Mouse (Mus musculus) heart, adult 18-20 months (tissue): ENCODE data around the gene Olfr1208. TPM values are rescaled to one million over a fixed set of nuclear protein-coding genes. Genes with fewer than 3 reads are reported as not detected.

ENCODE experiments used
- DNase-seq, 2 experiments: peaks; one replicate each; pipeline ENCODE4 v3.0.0; 2021 to 2022; ENCODE audit warnings: mixed read lengths in 1 of 2
- long read RNA-seq, 2 experiments: library from polyadenylated mRNA; stranded (forward); transcript quantifications; one replicate each; pipeline ENCODE4 v2.0.0; 2021
- total RNA-seq, 2 experiments: library from RNA; stranded (reverse); gene quantifications; 2 replicates each; pipeline ENCODE4 v1.2.3; 2021

The Olfr1208 gene
- not detected for total RNA-seq
- long read RNA-seq, experiment 1 = 0 reads
- long read RNA-seq, experiment 2 = 0 reads

DNA sequence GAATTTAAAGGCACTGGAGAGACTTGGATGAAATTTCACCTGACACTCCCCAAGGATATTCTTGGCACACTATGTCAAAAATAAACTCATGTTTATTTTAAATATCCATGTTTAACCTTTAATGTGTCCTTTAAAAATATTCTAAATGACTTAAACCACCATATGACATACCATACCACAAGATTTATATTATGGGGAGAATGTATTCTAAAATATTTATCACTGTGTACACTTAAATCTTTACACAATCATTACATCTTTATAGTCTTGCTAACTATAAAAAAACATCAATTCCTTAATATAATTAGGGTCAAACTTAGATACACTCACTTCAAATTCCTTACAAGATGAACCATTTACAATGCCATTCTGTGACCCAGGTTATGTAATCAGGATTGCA lies at the start of gene Olfr1208:
Gene Olfr1208 (minus strand): TSS at position 101 of the 400 bp plus-strand sequence.
- DNase-seq = no peak

DNA sequence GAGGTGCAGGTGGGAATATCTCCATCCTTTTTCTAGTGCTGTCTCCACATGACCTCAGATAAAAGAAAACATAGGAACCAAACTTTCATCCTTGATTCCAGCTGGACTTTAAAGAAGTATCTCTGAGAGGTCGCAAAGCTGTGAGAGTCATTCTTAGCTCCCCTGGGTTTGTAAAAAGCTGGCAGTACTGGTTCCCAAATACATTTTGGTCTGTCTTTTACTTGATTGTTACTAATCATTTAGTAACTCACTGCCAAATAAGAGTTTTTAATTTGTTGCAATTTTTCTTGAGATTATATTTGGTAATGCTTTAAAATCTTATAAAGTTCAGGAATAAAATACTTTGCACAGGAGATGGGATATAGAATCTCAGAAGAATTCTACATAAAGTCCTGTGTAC lies 35.9 kb upstream of the Olfr1208 start, which contains the start of gene Olfr1211:
Gene Olfr1211 (minus strand): TSS at position 101 of the 400 bp plus-strand sequence.
- DNase-seq = no peak

DNA sequence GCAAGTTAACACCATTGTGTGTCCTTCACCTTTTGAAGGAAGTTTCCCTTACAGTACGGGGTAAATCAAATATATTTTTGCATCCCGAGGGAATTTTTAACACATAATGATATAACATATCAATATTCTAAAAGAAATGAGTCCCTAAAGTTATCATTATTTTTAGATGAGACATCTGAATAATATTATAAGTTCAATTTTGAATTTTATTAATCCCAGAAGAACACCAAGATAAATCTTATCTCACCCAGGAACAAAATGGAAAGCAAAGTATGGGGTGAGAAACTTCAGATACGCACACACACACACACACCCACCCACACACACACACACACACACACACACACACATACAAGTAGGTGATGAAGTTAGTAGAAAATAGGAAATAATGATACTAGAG lies 12.9 kb upstream of the Olfr1208 start, which contains the start of gene Olfr1209:
Gene Olfr1209 (minus strand): TSS at position 101 of the 400 bp plus-strand sequence.
- DNase-seq = no peak

DNA sequence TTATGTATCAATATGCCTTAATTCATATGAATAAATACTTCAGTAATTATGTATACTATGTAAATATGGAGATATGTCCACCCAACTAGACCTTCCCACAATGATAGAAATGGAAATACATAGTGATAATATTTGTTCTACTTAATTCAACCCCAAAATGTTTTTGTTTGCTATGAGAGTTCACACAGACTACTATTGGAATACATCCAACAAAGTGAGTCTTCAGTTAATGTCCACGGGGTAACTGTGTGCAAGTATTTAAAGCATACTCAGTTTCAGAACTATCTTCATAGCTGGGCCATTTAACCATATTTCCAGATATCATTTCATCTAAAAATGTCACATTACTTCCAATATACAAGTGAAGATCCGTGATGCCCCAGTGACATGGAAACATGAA lies 39.2 kb downstream of the Olfr1208 start, which contains the start of gene Olfr1206:
Gene Olfr1206 (plus strand): TSS at position 301 of the 400 bp plus-strand sequence.
- DNase-seq = no peak

DNA sequence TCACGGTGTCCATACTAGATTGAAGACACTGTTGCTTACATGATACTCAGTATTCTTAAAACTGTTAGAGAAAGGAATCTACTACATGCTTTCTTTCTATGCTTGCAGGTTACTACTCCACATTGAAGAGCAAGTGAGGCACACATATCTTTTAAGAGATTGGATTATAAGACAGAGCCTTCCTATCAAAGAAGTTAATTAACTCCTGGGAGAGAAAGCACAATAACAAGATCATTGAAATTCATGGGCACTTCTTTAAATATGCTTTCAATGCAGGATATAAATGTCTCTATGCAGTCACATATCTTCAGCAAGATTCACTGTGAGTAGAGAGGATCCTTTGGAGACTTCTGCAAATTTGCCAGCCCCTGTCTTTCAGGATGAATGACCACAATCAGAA lies 53.1 kb downstream of the Olfr1208 start, which contains the start of gene Olfr1204:
Gene Olfr1204 (plus strand): TSS at position 301 of the 400 bp plus-strand sequence.
- DNase-seq = no peak

Other genes starting within 250 kb of the Olfr1208 start
- not detected for gene Olfr1193, start 226.7 kb downstream of the Olfr1208 start, total RNA-seq
- gene Olfr1195, start 213.1 kb downstream of the Olfr1208 start, total RNA-seq = not detected
- not detected for gene Olfr1196, start 197.7 kb downstream of the Olfr1208 start, total RNA-seq
- not detected for gene Olfr1197, start 169.9 kb downstream of the Olfr1208 start, total RNA-seq
- not detected for gene Olfr1198, start 150.9 kb downstream of the Olfr1208 start, total RNA-seq
- gene Olfr1199, start 141.8 kb downstream of the Olfr1208 start, total RNA-seq = not detected
- gene Olfr1200, start 131.8 kb downstream of the Olfr1208 start, total RNA-seq = not detected
- not detected for gene Olfr1201, start 109.3 kb downstream of the Olfr1208 start, total RNA-seq
- not detected for gene Olfr1202, start 87.8 kb downstream of the Olfr1208 start, total RNA-seq
- gene Olfr1205, start 72.6 kb downstream of the Olfr1208 start, total RNA-seq = not detected
- gene Olfr1204, start 53.0 kb downstream of the Olfr1208 start, total RNA-seq = not detected
- gene Olfr1206, start 39.1 kb downstream of the Olfr1208 start, total RNA-seq = not detected
- gene Olfr1209, start 12.8 kb upstream of the Olfr1208 start, total RNA-seq = not detected
- not detected for gene Olfr1211, start 35.8 kb upstream of the Olfr1208 start, total RNA-seq
- not detected for gene Olfr1212, start 51.7 kb upstream of the Olfr1208 start, total RNA-seq
- gene Gm13762, start 78.0 kb upstream of the Olfr1208 start, total RNA-seq = not detected
- gene Olfr1214, start 90.3 kb upstream of the Olfr1208 start, total RNA-seq = not detected
- gene Olfr1215, start 104.7 kb upstream of the Olfr1208 start, total RNA-seq = not detected
- not detected for gene Olfr1216, start 116.0 kb upstream of the Olfr1208 start, total RNA-seq
- not detected for gene Olfr1217, start 129.8 kb upstream of the Olfr1208 start, total RNA-seq
- gene Olfr1218, start 158.9 kb upstream of the Olfr1208 start, total RNA-seq = not detected
- gene Olfr1219, start 181.2 kb upstream of the Olfr1208 start, total RNA-seq = not detected
- not detected for gene Olfr1220, start 204.5 kb upstream of the Olfr1208 start, total RNA-seq
- gene Olfr1221, start 215.0 kb upstream of the Olfr1208 start, total RNA-seq = not detected
- not detected for gene Olfr1222, start 230.7 kb upstream of the Olfr1208 start, total RNA-seq
- not detected for gene Olfr1223, start 249.2 kb upstream of the Olfr1208 start, total RNA-seq